Mouse (Mus musculus): ENCODE measurements around the gene Itfg2. TPM values are rescaled to one million over a fixed set of nuclear protein-coding genes. Genes with fewer than 3 reads are reported as not detected.

The Itfg2 gene
- polyA plus RNA-seq (2014; fragmentation: Illumina TruSeq; extraction: RNeasy Lipid Tissue Mini Kit (QIAGEN cat#74804); ENCODE audit: low read depth, low replicate concordance): 2.5 TPM

GRCm38 (mm10) chr6:128424269-128425019 is at the start of gene Itfg2:
TSS of gene Itfg2 (minus strand) at chr6:128424931.

GRCm38 (mm10) chr6:128438317-128438870 is 13.7 kb upstream of the Itfg2 start, which contains the start of gene Fkbp4:
TSS of gene Fkbp4 (minus strand) at chr6:128438677.

GRCm38 (mm10) chr6:128398996-128399395 is 25.7 kb downstream of the Itfg2 start, which contains the start of gene Nrip2:
TSS of gene Nrip2 (plus strand) at chr6:128399296.

GRCm38 (mm10) chr6:128375192-128375591 is 49.5 kb downstream of the Itfg2 start, which contains the start of the genes Tex52 and Gm44596:
TSS of gene Tex52 (plus strand) at chr6:128375456.
TSS of gene Gm44596 (plus strand) at chr6:128375503.

GRCm38 (mm10) chr6:128362381-128363006 is 62.2 kb downstream of the Itfg2 start, which contains the start of the genes Rhno1 and Foxm1:
TSS of gene Rhno1 (minus strand) at chr6:128362911.
TSS of gene Foxm1 (plus strand) at chr6:128362967.

Other genes with a start within 250 kb of the Itfg2 start
- not detected for gene Tead4, start 124.1 kb downstream of the Itfg2 start, polyA plus RNA-seq (2014; fragmentation: Illumina TruSeq; extraction: RNeasy Lipid Tissue Mini Kit (QIAGEN cat#74804); ENCODE audit: low read depth, low replicate concordance)
- gene Tulp3, start 69.1 kb downstream of the Itfg2 start, polyA plus RNA-seq (2014; fragmentation: Illumina TruSeq; extraction: RNeasy Lipid Tissue Mini Kit (QIAGEN cat#74804); ENCODE audit: low read depth, low replicate concordance): 2.1 TPM
- gene Rhno1, start 62.0 kb downstream of the Itfg2 start, polyA plus RNA-seq (2014; fragmentation: Illumina TruSeq; extraction: RNeasy Lipid Tissue Mini Kit (QIAGEN cat#74804); ENCODE audit: low read depth, low replicate concordance): 17.3 TPM
- gene Foxm1, start 62.0 kb downstream of the Itfg2 start, polyA plus RNA-seq (2014; fragmentation: Illumina TruSeq; extraction: RNeasy Lipid Tissue Mini Kit (QIAGEN cat#74804); ENCODE audit: low read depth, low replicate concordance): 38.0 TPM
- gene Tex52, start 49.5 kb downstream of the Itfg2 start, polyA plus RNA-seq (2014; fragmentation: Illumina TruSeq; extraction: RNeasy Lipid Tissue Mini Kit (QIAGEN cat#74804); ENCODE audit: low read depth, low replicate concordance): 16.8 TPM
- gene Gm44596, start 49.4 kb downstream of the Itfg2 start, polyA plus RNA-seq (2014; fragmentation: Illumina TruSeq; extraction: RNeasy Lipid Tissue Mini Kit (QIAGEN cat#74804); ENCODE audit: low read depth, low replicate concordance): not detected
- gene Nrip2, start 25.6 kb downstream of the Itfg2 start, polyA plus RNA-seq (2014; fragmentation: Illumina TruSeq; extraction: RNeasy Lipid Tissue Mini Kit (QIAGEN cat#74804); ENCODE audit: low read depth, low replicate concordance): 0.20 TPM
- 66.7 TPM for gene Fkbp4, start 13.7 kb upstream of the Itfg2 start, polyA plus RNA-seq (2014; fragmentation: Illumina TruSeq; extraction: RNeasy Lipid Tissue Mini Kit (QIAGEN cat#74804); ENCODE audit: low read depth, low replicate concordance)
- 2.9 TPM for gene Pzp, start 101.8 kb upstream of the Itfg2 start, polyA plus RNA-seq (2014; fragmentation: Illumina TruSeq; extraction: RNeasy Lipid Tissue Mini Kit (QIAGEN cat#74804); ENCODE audit: low read depth, low replicate concordance)
- 1.6 TPM for gene A2ml1, start 156.7 kb upstream of the Itfg2 start, polyA plus RNA-seq (2014; fragmentation: Illumina TruSeq; extraction: RNeasy Lipid Tissue Mini Kit (QIAGEN cat#74804); ENCODE audit: low read depth, low replicate concordance)
- gene Klrb1a, start 198.6 kb upstream of the Itfg2 start, polyA plus RNA-seq (2014; fragmentation: Illumina TruSeq; extraction: RNeasy Lipid Tissue Mini Kit (QIAGEN cat#74804); ENCODE audit: low read depth, low replicate concordance): 0.90 TPM
- 0.15 TPM for gene Clec2h, start 237.5 kb upstream of the Itfg2 start, polyA plus RNA-seq (2014; fragmentation: Illumina TruSeq; extraction: RNeasy Lipid Tissue Mini Kit (QIAGEN cat#74804); ENCODE audit: low read depth, low replicate concordance)